Mouse (Mus musculus) stomach, embryonic 14.5 days (tissue): ENCODE results near the gene Tsr1. TPM values are rescaled to one million over a fixed set of nuclear protein-coding genes. Genes with fewer than 3 reads are reported as not detected.

Experiments
- ATAC-seq: fragments of 200-750 bp; cut with Nextera tagmentation; 2 replicates; pipeline ENCODE4 v1.8.0; 2017; ENCODE audit warnings: low read depth, moderate TSS enrichment; ENCODE audit not compliant: insufficient number of reproducible peaks, insufficient read depth, low FRiP score
- H3K27ac ChIP-seq: fragments of 300-500 bp; sonication (generic); 2 replicates; pipeline ENCODE4 v1.5.1; 2014; ENCODE audit warnings: mild to moderate bottlenecking, low read length, moderate library complexity, mixed read lengths
- H3K27me3 ChIP-seq: fragments of 300-500 bp; sonication (generic); 2 replicates; pipeline ENCODE4 v1.6.1; 2014; ENCODE audit warnings: low read length, control low read depth, mixed read lengths; ENCODE audit not compliant: control insufficient read depth, insufficient read depth
- H3K36me3 ChIP-seq: fragments of 300-500 bp; sonication (generic); 2 replicates; pipeline ENCODE4 v1.6.1; 2014; ENCODE audit warnings: mild to moderate bottlenecking, control low read depth, low read length, moderate library complexity, mixed read lengths; ENCODE audit not compliant: control insufficient read depth, insufficient read depth
- H3K4me1 ChIP-seq: fragments of 300-500 bp; sonication (generic); 2 replicates; pipeline ENCODE4 v1.6.1; 2014; ENCODE audit warnings: low read length, control low read depth, mixed read lengths; ENCODE audit not compliant: control insufficient read depth, insufficient read depth
- H3K4me2 ChIP-seq: fragments of 300-500 bp; sonication (generic); replicated peaks from 2 replicates; pipeline ENCODE4 v1.6.1; 2014; ENCODE audit warnings: low read depth, low read length, control low read depth
- H3K4me3 ChIP-seq: fragments of 300-500 bp; sonication (generic); 2 replicates; pipeline ENCODE4 v1.5.1; 2014; ENCODE audit warnings: low read depth, low read length, control low read depth
- H3K9ac ChIP-seq: fragments of 300-500 bp; sonication (generic); replicated peaks from 2 replicates; pipeline ENCODE4 v1.6.1; 2014; ENCODE audit warnings: low read depth, mild to moderate bottlenecking, control low read depth, low read length, moderate library complexity, mixed read lengths
- H3K9me3 ChIP-seq: fragments of 300-500 bp; sonication (generic); 2 replicates; pipeline ENCODE4 v1.6.1; 2016; ENCODE audit warnings: low read depth, low read length, control low read depth; ENCODE audit not compliant: control insufficient read depth
- WGBS: fragments of 180-500 bp; shearing (Covaris S2); extraction: QIAGEN DNeasy Blood & Tissue Kit; methylation state at CpG from one replicate; pipeline ENCODE4 v1.1.7; 2014; 5-methylcytosine and 5-hydroxymethylcytosine counted together
- polyA plus RNA-seq: library from polyadenylated mRNA; unstranded; fragments of >200 nt; fragmentation: Nextera tagmentation; extraction: Ambion mirVana; gene quantifications from 2 replicates; pipeline ENCODE4 v1.2.1, GENCODE M21; 2014

Gene Tsr1
- polyA plus RNA-seq, 1 experiment from 2014 or later, result 50.5 TPM

DNA sequence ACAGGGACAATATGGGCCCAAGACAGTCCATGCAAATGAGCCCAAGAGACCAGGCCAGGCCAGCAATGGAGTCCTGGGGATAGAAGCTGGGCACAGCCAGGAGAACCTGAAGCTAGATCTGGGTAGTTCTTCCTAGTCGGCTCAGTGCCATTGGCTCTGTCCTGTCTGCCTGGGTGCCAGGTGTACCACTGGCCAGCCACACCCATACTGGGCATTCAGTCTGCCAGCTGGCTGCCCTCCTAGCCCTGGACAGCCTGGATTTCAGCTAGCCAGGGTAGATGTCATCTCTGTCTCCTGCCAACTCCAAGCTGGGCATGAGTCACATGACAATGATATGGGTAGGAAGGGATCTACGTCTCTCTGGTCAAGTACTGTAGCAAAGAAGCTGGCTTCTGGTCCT, 30.7 kb upstream of the Tsr1 start:
- WGBS, result 86% methylated on average over 2 of the region's 2 CpGs
- Histone ChIP-seq H3K27me3 (no peaks in the 10 kb centered on the region), H3K4me1 (peaks cover 3% of the 10 kb centered on the region; the same call in 1 of the 2 replicates), H3K9ac (no peak overlapping the region), H3K9me3 (no peaks in the 10 kb centered on the region), H3K4me3 (no peak overlapping the region), H3K36me3 (no peaks in the 10 kb centered on the region; the same call in 1 of the 2 replicates), H3K27ac (no peak overlapping the region), H3K4me2 (no peak overlapping the region)
- no peak for ATAC-seq

- no peaks in the 10 kb centered on the region for H3K9me3 ChIP-seq
- no peak overlapping the region for H3K9ac ChIP-seq
- H3K27ac ChIP-seq, result no peak overlapping the region
- H3K4me2 ChIP-seq, result no peak overlapping the region
- H3K4me1 ChIP-seq, result peaks cover 3% of the 10 kb centered on the region; the same call in 1 of the 2 replicates
- WGBS, result 93% methylated on average over 13 of the region's 13 CpGs
- no peaks in the 10 kb centered on the region; the same call in 1 of the 2 replicates for H3K36me3 ChIP-seq
- no peak for ATAC-seq
- no peak overlapping the region for H3K4me3 ChIP-seq
- H3K27me3 ChIP-seq, result no peaks in the 10 kb centered on the region
These were observed 29.7 kb upstream of the Tsr1 start for GRCm38 (mm10) chr11:74868046-74868760.

DNA sequence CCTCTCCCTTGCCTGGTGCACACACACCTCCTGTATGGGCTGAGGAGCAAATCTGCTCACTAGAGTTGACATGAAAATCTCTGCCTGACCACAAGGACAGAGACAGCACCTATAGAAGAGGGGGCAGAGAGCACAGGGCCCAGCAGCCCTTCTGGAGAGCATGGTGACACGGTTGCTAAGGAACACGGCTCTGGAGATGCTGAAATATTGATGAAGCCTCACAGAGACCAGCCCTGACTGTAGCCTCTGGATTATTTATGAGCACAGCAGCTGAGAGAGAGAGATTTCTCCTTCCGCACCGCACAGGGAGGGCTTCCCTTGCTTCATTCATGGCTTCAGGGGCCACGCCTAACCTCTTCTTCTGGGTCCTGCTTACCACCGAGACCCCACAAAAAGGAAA, 28.3 kb upstream of the Tsr1 start:
- H3K4me3 ChIP-seq, result no peak overlapping the region
- H3K27ac ChIP-seq, result no peak overlapping the region
- WGBS, result 64% methylated on average over 6 of the region's 6 CpGs
- H3K36me3 ChIP-seq, result no peaks in the 10 kb centered on the region; the same call in 1 of the 2 replicates
- H3K4me1 ChIP-seq, result peaks cover 3% of the 10 kb centered on the region; the same call in 1 of the 2 replicates
- H3K9me3 ChIP-seq, result no peaks in the 10 kb centered on the region
- ATAC-seq, result no peak
- no peaks in the 10 kb centered on the region for H3K27me3 ChIP-seq
- no peak overlapping the region for H3K9ac ChIP-seq
- no peak overlapping the region for H3K4me2 ChIP-seq

DNA sequence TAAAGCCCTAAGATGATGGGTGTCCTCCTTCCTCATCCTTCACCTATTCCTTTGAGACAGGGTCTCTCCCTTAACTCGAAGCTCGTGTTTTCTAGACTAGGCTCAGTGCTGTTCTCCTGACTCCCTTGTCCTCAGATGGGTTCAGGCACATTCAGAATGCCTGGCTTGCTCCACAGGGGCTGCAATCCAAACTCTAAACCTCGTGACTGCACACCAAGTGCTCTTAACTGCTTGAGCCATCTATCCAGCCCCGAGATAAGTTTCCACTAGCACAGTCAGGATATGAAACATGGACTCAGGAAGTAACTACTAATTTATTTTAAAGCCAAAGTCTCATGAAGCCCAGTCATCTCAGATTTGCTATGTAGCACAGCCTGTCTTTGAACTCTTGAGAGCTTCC, 27.3 kb upstream of the Tsr1 start:
- Histone ChIP-seq H3K27ac (no peak overlapping the region), H3K4me1 (peaks cover 3% of the 10 kb centered on the region; the same call in 1 of the 2 replicates), H3K36me3 (no peaks in the 10 kb centered on the region; the same call in 1 of the 2 replicates), H3K4me3 (no peak overlapping the region), H3K4me2 (no peak overlapping the region), H3K27me3 (no peaks in the 10 kb centered on the region), H3K9ac (no peak overlapping the region), H3K9me3 (no peaks in the 10 kb centered on the region)
- 71% methylated on average over 4 of the region's 4 CpGs for WGBS
- no peak for ATAC-seq

DNA sequence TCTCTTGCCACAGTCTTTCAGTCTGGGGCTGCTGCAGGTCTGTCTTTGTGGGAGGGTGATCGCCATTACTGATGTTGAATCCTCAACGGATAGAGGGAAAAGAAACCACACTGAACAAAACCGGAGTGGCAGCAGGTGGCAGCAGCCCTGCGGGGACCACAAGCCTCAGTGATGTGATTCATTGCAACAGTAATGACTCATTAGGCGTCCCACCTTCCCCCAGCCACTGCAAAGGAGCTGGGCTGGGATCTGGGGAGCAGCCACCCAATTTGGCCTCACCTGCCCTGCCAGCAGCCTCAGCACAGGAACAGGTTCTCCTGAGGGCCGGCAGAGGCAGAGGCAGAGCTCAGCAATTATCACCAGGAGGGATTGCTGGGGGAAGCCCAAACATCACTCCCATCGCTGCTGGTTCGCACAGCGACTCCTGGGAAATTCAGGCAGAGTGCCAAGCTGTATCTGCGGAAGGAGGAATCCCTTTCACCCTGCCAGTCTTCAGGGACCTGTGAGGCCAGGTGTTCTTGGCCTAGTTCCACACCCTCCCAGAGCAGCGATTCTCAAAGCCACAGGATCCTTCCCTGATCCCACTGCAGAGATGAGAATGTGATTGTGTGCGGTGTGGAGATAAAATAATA, 26.8 kb upstream of the Tsr1 start:
- ATAC-seq, result peak; percentile 50; the same call in 1 of the 2 replicates
- no peak overlapping the region for H3K27ac ChIP-seq
- 28% methylated on average over 12 of the region's 12 CpGs for WGBS

GRCm38 (mm10) chr11:74874630-74875029, 23.2 kb upstream of the Tsr1 start:
- ATAC-seq, result no peak
- H3K9me3 ChIP-seq, result no peaks in the 10 kb centered on the region
- H3K36me3 ChIP-seq, result no peaks in the 10 kb centered on the region
- no peak overlapping the region for H3K4me3 ChIP-seq
- H3K9ac ChIP-seq, result no peak overlapping the region
- no peak overlapping the region for H3K27ac ChIP-seq
- H3K27me3 ChIP-seq, result no peaks in the 10 kb centered on the region
- 54% methylated on average over 3 of the region's 3 CpGs for WGBS
- peaks cover 10% of the 10 kb centered on the region for H3K4me1 ChIP-seq
- no peak overlapping the region for H3K4me2 ChIP-seq

More for the DNA sequence above, 26.8 kb upstream of the Tsr1 start:
- Histone ChIP-seq H3K9me3 (no peaks in the 10 kb centered on the region), H3K36me3 (no peaks in the 10 kb centered on the region; the same call in 1 of the 2 replicates), H3K4me2 (no peak overlapping the region), H3K9ac (no peak overlapping the region), H3K4me3 (no peak overlapping the region), H3K27me3 (no peaks in the 10 kb centered on the region), H3K4me1 (peaks cover 3% of the 10 kb centered on the region)

DNA sequence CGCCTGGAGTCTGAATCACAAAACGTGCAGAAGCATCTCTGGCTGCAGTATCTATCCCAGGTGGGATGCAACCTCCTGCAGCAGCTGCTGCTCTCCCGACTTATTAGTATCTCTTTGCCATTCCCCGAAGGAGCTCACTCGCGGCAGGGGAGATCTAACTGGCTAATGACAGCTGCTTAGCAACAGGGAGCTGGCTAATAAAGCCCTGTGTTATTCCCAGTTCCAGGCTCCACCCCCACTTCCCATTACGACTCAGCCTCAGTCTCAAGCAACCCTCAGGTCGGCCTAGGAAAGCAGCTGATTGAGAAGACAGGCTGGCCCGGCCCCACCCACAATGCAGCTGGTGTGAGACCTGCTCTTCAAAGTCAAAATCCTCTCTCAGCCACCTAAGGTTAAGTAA, 21.1 kb upstream of the Tsr1 start:
- no peak overlapping the region for H3K4me3 ChIP-seq
- H3K9me3 ChIP-seq, result no peaks in the 10 kb centered on the region
- WGBS, result 3% methylated on average over 9 of the region's 9 CpGs
- H3K27ac ChIP-seq, result no peak overlapping the region
- peaks cover 7% of the 10 kb centered on the region; the same call in 1 of the 2 replicates for H3K4me1 ChIP-seq
- no peak overlapping the region for H3K9ac ChIP-seq
- ATAC-seq, result peak; percentile 65; the same call in 1 of the 2 replicates
- H3K36me3 ChIP-seq, result no peaks in the 10 kb centered on the region
- H3K4me2 ChIP-seq, result peak overlapping the region; percentile 39
- H3K27me3 ChIP-seq, result no peaks in the 10 kb centered on the region

DNA sequence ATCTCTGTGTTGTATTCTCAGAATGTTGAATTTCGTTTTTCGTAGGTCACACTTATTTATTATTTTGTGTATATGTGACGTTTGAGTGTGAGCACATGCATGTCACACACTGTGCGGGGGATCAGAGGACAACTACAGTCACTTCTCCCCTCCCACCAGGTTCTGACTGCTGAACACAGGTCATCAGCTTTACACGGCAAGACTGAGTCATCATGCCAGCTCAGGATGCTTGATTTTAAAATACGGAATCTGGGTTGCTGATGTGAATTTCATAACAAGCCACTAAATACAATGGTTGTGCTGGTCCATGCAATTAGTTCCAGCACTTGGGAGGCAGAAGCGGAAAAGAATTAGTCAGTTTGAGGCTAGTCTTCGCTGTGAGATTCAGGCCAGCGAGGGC, 16.9 kb upstream of the Tsr1 start:
- H3K27me3 ChIP-seq, result no peaks in the 10 kb centered on the region
- H3K4me3 ChIP-seq, result no peak overlapping the region
- no peaks in the 10 kb centered on the region for H3K9me3 ChIP-seq
- H3K4me1 ChIP-seq, result peaks cover 7% of the 10 kb centered on the region; the same call in 1 of the 2 replicates
- no peak overlapping the region for H3K4me2 ChIP-seq
- H3K36me3 ChIP-seq, result no peaks in the 10 kb centered on the region; the same call in 1 of the 2 replicates
- H3K27ac ChIP-seq, result no peak overlapping the region
- H3K9ac ChIP-seq, result no peak overlapping the region
- ATAC-seq, result no peak
- 84% methylated on average over 9 of the region's 9 CpGs for WGBS
